Mouse (Mus musculus) small intestine, adult 2 months (tissue): ENCODE measurements around the gene Gpr34.

ENCODE experiments used
- CTCF ChIP-seq: fragments of 200-500 bp; IDR thresholded peaks from 2 replicates; pipeline ENCODE4 v1.5.1; 2012; ENCODE audit warnings: low read depth, mild to moderate bottlenecking, control low read depth, inconsistent platforms, low read length, moderate library complexity, mixed read lengths; ENCODE audit not compliant: insufficient replicate concordance, insufficient read length; ENCODE audit errors: extremely low read depth
- POLR2A ChIP-seq: fragments of 200-500 bp; IDR thresholded peaks from 2 replicates; pipeline ENCODE4 v1.6.1; 2012; ENCODE audit warnings: low read depth, mild to moderate bottlenecking, control low read depth, inconsistent platforms, low read length, moderate library complexity

- TF ChIP-seq CTCF (no peak), POLR2A (no peak)
Measured at GRCm38 (mm10) chrX:13659201-13659890, 27.5 kb downstream of the Gpr34 start.
